In genomic region chr6:47635995-47636526, GRCm38 (mm10) we compare ENCODE assay signal across 25 mouse cellular contexts. TPM values are rescaled to one million over a fixed set of nuclear protein-coding genes. Genes with fewer than 3 reads are reported as not detected.
DNase-seq lines count a peak whose midpoint lies in the region; ATAC-seq and TF ChIP-seq lines count a peak whose summit lies in the region.
"Had no signal": no experiment of that assay in that cellular context is flagged by ENCODE, and none has a peak within 500 bp of the region (broad histone marks: within the 10 kb centered on the region; RNA-seq: fewer than 3 reads in every experiment).

No protein-coding gene starts in this region.

- H3K9me3 ChIP-seq in megakaryocyte, embryonic 14.5 days, result no peaks in the 10 kb centered on the region
- no peaks in the 10 kb centered on the region for H3K9me3 ChIP-seq in G1E (replicated peaks)
- H3K9me3 ChIP-seq: embryonic facial prominence, embryonic 13.5 days; neural tube, embryonic 12.5 days had no signal

- H3K36me3 ChIP-seq in megakaryocyte, embryonic 14.5 days (replicated peaks; ENCODE audit: low read length), result no peaks in the 10 kb centered on the region
- no peaks in the 10 kb centered on the region for H3K36me3 ChIP-seq in G1E (replicated peaks)
- H3K36me3 ChIP-seq: embryonic facial prominence, embryonic 13.5 days; neural tube, embryonic 12.5 days had no signal

- H3K4me1 ChIP-seq in megakaryocyte, embryonic 14.5 days, result peaks cover 25% of the 10 kb centered on the region
- H3K4me1 ChIP-seq in G1E (ENCODE audit: insufficient read depth, low read depth, low read length), result peaks cover 11% of the 10 kb centered on the region
- H3K4me1 ChIP-seq: embryonic facial prominence, embryonic 13.5 days; neural tube, embryonic 12.5 days had no signal

- TF ChIP-seq CTCF in G1E (IDR thresholded peaks at IDR 0.05; ENCODE audit: low read depth, low read length), result no peak

- no peak for DNase-seq in G1E (ENCODE audit: low spot score)
- DNase-seq in kidney, postnatal 25 days, result no peak
- no peak for DNase-seq in adrenal gland, adult 18-20 months (ENCODE audit: low spot score in 2 of 2)
- no peak for DNase-seq in heart, postnatal 36 days
- DNase-seq: adrenal gland, adult 2 months; cerebellum, adult 2 months; cerebellum, postnatal 25 days; embryo, embryonic 11 days; forebrain, postnatal 0 days; gastrocnemius, postnatal 36 days; heart, postnatal 4 days; kidney, adult 8-10 months; kidney, postnatal 10 days; lung, postnatal 10 days; midbrain, embryonic 14.5 days; right cerebral cortex, adult 18-20 months; right cerebral cortex, postnatal 4 days had no signal

- peak overlapping the region; percentile 92 for H3K4me3 ChIP-seq in megakaryocyte, embryonic 14.5 days (replicated peaks)
- peak overlapping the region; percentile 67; the same call in 1 of the 2 replicates for H3K4me3 ChIP-seq in G1E (ENCODE audit: low read depth, low read length)
- H3K4me3 ChIP-seq: embryonic facial prominence, embryonic 13.5 days; heart, adult 2 months; layer of hippocampus, adult 2 months; neural tube, embryonic 12.5 days had no signal

- intact Hi-C loops in heart, postnatal 36 days (cut with DNase I), result no loop called here

- ATAC-seq in megakaryocyte, adult 5-6 weeks (ENCODE audit: poor library complexity, severe bottlenecking), result no peak
- ATAC-seq in G1E (ENCODE audit: extremely low read depth, insufficient number of reproducible peaks, low FRiP score, poor library complexity, severe bottlenecking), result no peak
- ATAC-seq in common myeloid progenitor, adult 5-6 weeks (replicated peaks; ENCODE audit: low read depth, poor library complexity, severe bottlenecking), result peak; percentile 2
- ATAC-seq in megakaryocyte progenitor cell, adult 5-6 weeks (replicated peaks; ENCODE audit: poor library complexity), result peak; percentile 18; the same call in 1 of the 2 replicates
- ATAC-seq: forebrain, postnatal 0 days had no signal

- H3K27me3 ChIP-seq in megakaryocyte, embryonic 14.5 days (replicated peaks), result no peaks in the 10 kb centered on the region
- no peaks in the 10 kb centered on the region for H3K27me3 ChIP-seq in G1E (ENCODE audit: insufficient read depth, low read length)
- H3K27me3 ChIP-seq: embryonic facial prominence, embryonic 13.5 days; neural tube, embryonic 12.5 days had no signal

RNA-seq across cellular contexts. Expression of gene Ezh2, which starts 40.9 kb away (rescaled TPM):
- 9.4 TPM in 1 of 2 replicates, not detected in the other for polyA plus RNA-seq in megakaryocyte, embryonic 14.5 days (2012; ENCODE audit: insufficient read depth, low replicate concordance)
- 181 and 207 TPM in 2 replicates for total RNA-seq in megakaryocyte, adult 5-6 weeks (2015)
- 125 and 151 TPM in 2 replicates for total RNA-seq in megakaryocyte, adult 5-6 weeks (2017)
- total RNA-seq in G1E (2014; fragmentation: Nextera tagmentation), result 268 and 285 TPM in 2 replicates
- 81.1 and 97.6 TPM in 2 replicates for total RNA-seq in G1E (2017)
- 47.1 and 56.7 TPM in 2 replicates for polyA plus RNA-seq in G1E (2012)
- total RNA-seq in common myeloid progenitor, adult 5-6 weeks (2017), result 281 and 287 TPM in 2 replicates
- 262 and 287 TPM in 2 replicates for total RNA-seq in megakaryocyte progenitor cell, adult 5-6 weeks (2015)
- total RNA-seq in megakaryocyte progenitor cell, adult 5-6 weeks (2017), result 166 and 170 TPM in 2 replicates
- total RNA-seq in adrenal gland, adult 18-20 months (2021), result 1 to 10 TPM; 7.8 to 9.5 TPM
- total RNA-seq in heart, postnatal 36 days (2021), result 10 to 100 TPM; 10.8 to 11.4 TPM

Comparison
In these comparisons a context has a peak if more than half of its experiments do, and no peak if none do; other contexts are left out.
1. ATAC-seq: peak in common myeloid progenitor, adult 5-6 weeks (single experiment) and megakaryocyte progenitor cell, adult 5-6 weeks (single experiment); none in megakaryocyte, adult 5-6 weeks (single experiment) and G1E (single experiment).
2. RNA of gene Ezh2, which starts 40.9 kb away (total RNA-seq): 281 to 287 TPM in common myeloid progenitor, adult 5-6 weeks, 166 to 287 TPM in megakaryocyte progenitor cell, adult 5-6 weeks, 81.1 to 285 TPM in G1E and 125 to 207 TPM in megakaryocyte, adult 5-6 weeks; 10.8 to 11.4 TPM in heart, postnatal 36 days and 7.8 to 9.5 TPM in adrenal gland, adult 18-20 months; every median in the first group is over 4 times any median in the second.